ENCODE assay signal across 23 mouse cellular contexts in the genomic region with DNA sequence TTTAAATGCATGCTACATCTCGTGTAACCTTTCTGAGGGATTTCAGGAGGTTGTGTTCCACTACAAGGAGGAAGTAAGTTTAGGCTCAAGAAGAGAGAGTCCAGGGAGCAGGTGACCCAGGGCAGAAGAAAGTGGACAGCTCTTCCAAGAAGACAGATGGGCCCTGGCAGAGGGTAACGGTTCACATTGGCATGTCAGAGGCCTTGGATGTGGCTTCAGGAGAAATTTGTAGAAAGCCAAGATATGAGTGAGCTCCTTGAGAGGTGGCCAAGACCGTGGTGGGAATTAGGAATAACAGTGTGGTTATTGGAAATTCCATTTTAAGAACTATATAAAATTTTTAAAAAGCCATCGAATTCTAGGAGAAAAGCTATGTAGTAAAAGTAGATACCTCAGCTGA. TPM values are rescaled to one million over a fixed set of nuclear protein-coding genes. Genes with fewer than 3 reads are reported as not detected.
DNase-seq lines count a peak whose midpoint lies in the region; ATAC-seq and TF ChIP-seq lines count a peak whose summit lies in the region.
"Had no signal": no experiment of that assay in that cellular context is flagged by ENCODE, and none has a peak within 500 bp of the region (broad histone marks: within the 10 kb centered on the region; RNA-seq: fewer than 3 reads in every experiment).

No protein-coding gene starts in this region.

- TF ChIP-seq POLR2A in lung, adult 2 months (IDR thresholded peaks at IDR 0.05; ENCODE audit: borderline replicate concordance, extremely low read depth, low read depth, low read length) = no peak

- peaks cover 29% of the 10 kb centered on the region for H3K4me1 ChIP-seq in lung, embryonic 14.5 days (ENCODE audit: insufficient read depth)
- peaks cover 12% of the 10 kb centered on the region for H3K4me1 ChIP-seq in lung, adult 2 months (ENCODE audit: control insufficient read depth, insufficient read depth, low read length)
- no peaks in the 10 kb centered on the region for H3K4me1 ChIP-seq in stomach, embryonic 15.5 days
- no peaks in the 10 kb centered on the region for H3K4me1 ChIP-seq in stomach, postnatal 0 days (replicated peaks; ENCODE audit: control insufficient read depth, insufficient read depth)
- H3K4me1 ChIP-seq: liver, embryonic 13.5 days had no signal

- TF ChIP-seq EP300 in stomach, postnatal 0 days (optimal IDR thresholded peaks at IDR 0.05) = no peak

- no peak for DNase-seq in gastrocnemius, adult 2 months
- DNase-seq in gastrocnemius, postnatal 14 days = no peak
- no peak for DNase-seq in lung, embryonic 14.5 days
- DNase-seq in lung, adult 2 months = no peak
- no peak for DNase-seq in stomach, postnatal 0 days (ENCODE audit: low spot score)
- no peak for DNase-seq in layer of hippocampus, adult 2 months (ENCODE audit: low spot score in 2 of 2)
- DNase-seq: adrenal gland, adult 8-10 months; cerebellum, adult 8-10 months; gastrocnemius, postnatal 25 days; kidney, adult 11 months; kidney, postnatal 36 days; liver, embryonic 13.5 days; lung, postnatal 14 days had no signal

- WGBS in lung, embryonic 14.5 days = 59% methylated on average over 4 of the region's 4 CpGs
- WGBS in lung, adult 2 months = 61% methylated on average over 4 of the region's 4 CpGs
- WGBS in stomach, embryonic 15.5 days = 61% methylated on average over 4 of the region's 4 CpGs
- 65% methylated on average over 4 of the region's 4 CpGs for WGBS in stomach, postnatal 0 days

- H3K27ac ChIP-seq in gastrocnemius, adult 2 months = peak overlapping the region; percentile 29; the same call in 1 of the 2 replicates
- peak overlapping the region; percentile 19; the same call in 1 of the 2 replicates for H3K27ac ChIP-seq in lung, embryonic 14.5 days (ENCODE audit: low read depth)
- 0 out of 2 replicates have a peak overlapping the region, but pooled peaks have one; percentile 60 for H3K27ac ChIP-seq in stomach, embryonic 15.5 days
- no peak overlapping the region for H3K27ac ChIP-seq in stomach, postnatal 0 days (replicated peaks)
- H3K27ac ChIP-seq in layer of hippocampus, adult 2 months = no peak overlapping the region
- H3K27ac ChIP-seq: embryonic facial prominence, embryonic 10.5 days; forebrain, embryonic 10.5 days; hindbrain, embryonic 10.5 days; hindbrain, postnatal 0 days; kidney, embryonic 15.5 days; liver, embryonic 13.5 days had no signal

- no peak overlapping the region for H3K4me3 ChIP-seq in gastrocnemius, adult 2 months
- no peak overlapping the region for H3K4me3 ChIP-seq in lung, embryonic 14.5 days (ENCODE audit: low read depth, low read length)
- no peak overlapping the region for H3K4me3 ChIP-seq in lung, adult 2 months (replicated peaks; ENCODE audit: extremely low read depth, low read depth, low read length)
- no peak overlapping the region for H3K4me3 ChIP-seq in stomach, embryonic 15.5 days (replicated peaks)
- H3K4me3 ChIP-seq in stomach, postnatal 0 days (ENCODE audit: low read depth, low read length) = no peak overlapping the region
- no peak overlapping the region for H3K4me3 ChIP-seq in layer of hippocampus, adult 2 months
- H3K4me3 ChIP-seq: embryonic facial prominence, embryonic 10.5 days; forebrain, embryonic 10.5 days; hindbrain, embryonic 10.5 days; kidney, embryonic 15.5 days; liver, embryonic 13.5 days had no signal

- no peak for TF ChIP-seq CTCF in gastrocnemius, adult 2 months (IDR thresholded peaks at IDR 0.05)
- no peak for TF ChIP-seq CTCF in lung, embryonic 14.5 days (IDR thresholded peaks at IDR 0.05; ENCODE audit: low read depth)
- no peak for TF ChIP-seq CTCF in lung, adult 2 months (IDR thresholded peaks at IDR 0.05; ENCODE audit: insufficient read depth, low read length)
- no peak for TF ChIP-seq CTCF in stomach, postnatal 0 days (IDR thresholded peaks at IDR 0.05; ENCODE audit: low read depth)
- TF ChIP-seq CTCF in layer of hippocampus, adult 2 months (conservative IDR thresholded peaks at IDR 0.05) = no peak

- H3K9ac ChIP-seq in lung, embryonic 14.5 days = no peak overlapping the region
- no peak overlapping the region for H3K9ac ChIP-seq in stomach, embryonic 15.5 days
- H3K9ac ChIP-seq in stomach, postnatal 0 days (ENCODE audit: low read length) = no peak overlapping the region
- H3K9ac ChIP-seq: kidney, embryonic 15.5 days; liver, embryonic 13.5 days had no signal

- no peaks in the 10 kb centered on the region for H3K36me3 ChIP-seq in lung, embryonic 14.5 days (ENCODE audit: insufficient read depth)
- H3K36me3 ChIP-seq in stomach, embryonic 15.5 days = no peaks in the 10 kb centered on the region
- no peaks in the 10 kb centered on the region for H3K36me3 ChIP-seq in stomach, postnatal 0 days (ENCODE audit: control insufficient read depth, insufficient read depth, low read length)
- H3K36me3 ChIP-seq: liver, embryonic 13.5 days had no signal

- intact Hi-C loops in gastrocnemius, adult 2 months (cut with DNase I) = no loop called here
- intact Hi-C loops in gastrocnemius, postnatal 14 days (cut with DNase I; ENCODE audit: low total_unique reads) = no loop called here

- no peaks in the 10 kb centered on the region for H3K9me3 ChIP-seq in lung, embryonic 14.5 days (ENCODE audit: low read depth, low read length)
- no peaks in the 10 kb centered on the region for H3K9me3 ChIP-seq in stomach, embryonic 15.5 days
- H3K9me3 ChIP-seq in stomach, postnatal 0 days (ENCODE audit: control insufficient read depth, low read length) = no peaks in the 10 kb centered on the region
- H3K9me3 ChIP-seq: embryonic facial prominence, embryonic 10.5 days; kidney, embryonic 15.5 days; liver, embryonic 13.5 days had no signal

- H3K27me3 ChIP-seq in lung, embryonic 14.5 days (ENCODE audit: insufficient read depth, low read length) = no peaks in the 10 kb centered on the region
- no peaks in the 10 kb centered on the region for H3K27me3 ChIP-seq in stomach, embryonic 15.5 days (replicated peaks)
- no peaks in the 10 kb centered on the region for H3K27me3 ChIP-seq in stomach, postnatal 0 days (ENCODE audit: control insufficient read depth, insufficient read depth, low read length)
- H3K27me3 ChIP-seq: kidney, embryonic 15.5 days; liver, embryonic 13.5 days had no signal

- H3K4me2 ChIP-seq in lung, embryonic 14.5 days = no peak overlapping the region
- no peak overlapping the region for H3K4me2 ChIP-seq in stomach, embryonic 15.5 days
- no peak overlapping the region for H3K4me2 ChIP-seq in stomach, postnatal 0 days (replicated peaks; ENCODE audit: low read depth)
- H3K4me2 ChIP-seq: kidney, embryonic 15.5 days; liver, embryonic 13.5 days had no signal

- ATAC-seq in lung, embryonic 14.5 days (ENCODE audit: insufficient read depth) = no peak
- ATAC-seq in stomach, embryonic 15.5 days (ENCODE audit: insufficient read depth, low FRiP score, low read depth) = no peak
- ATAC-seq in stomach, postnatal 0 days (ENCODE audit: low FRiP score, low TSS enrichment) = no peak
- ATAC-seq: activated CD4-positive, CD25-positive, alpha-beta regulatory T cell, adult 4 months; forebrain, embryonic 16.5 days; hindbrain, postnatal 0 days had no signal

RNA-seq across cellular contexts. Expression of gene Plekhh2, which starts 22.1 kb away (rescaled TPM):
- total RNA-seq in gastrocnemius, adult 2 months (2021) = 1 to 10 TPM in 1 of 2 experiments, under 1 TPM in 1; 0.77 to 1.7 TPM
- total RNA-seq in gastrocnemius, postnatal 14 days (2021) = 1 to 10 TPM; 3.6 to 3.8 TPM
- 11.1 and 13.0 TPM in 2 replicates for polyA plus RNA-seq in lung, embryonic 14.5 days (2014; fragmentation: Nextera tagmentation; extraction: Ambion mirVana)
- 8.0 and 12.1 TPM in 2 replicates for polyA plus RNA-seq in lung, adult 2 months (2012; rRNA removed)
- polyA plus RNA-seq in stomach, embryonic 15.5 days (2015; fragmentation: Nextera tagmentation; extraction: Ambion mirVana) = 7.8 and 10.1 TPM in 2 replicates
- 2.3 and 2.4 TPM in 2 replicates for polyA plus RNA-seq in stomach, postnatal 0 days (2015; fragmentation: Nextera tagmentation; extraction: Ambion mirVana)
- 1 to 10 TPM; 5.2 to 5.8 TPM for total RNA-seq in layer of hippocampus, adult 2 months (2021)
- total RNA-seq: megakaryocyte-erythroid progenitor cell, adult 5-6 weeks; neutrophil, adult 5-6 weeks had no signal

Comparison
In these comparisons a context has a peak if more than half of its experiments do, and no peak if none do; other contexts are left out.
1. H3K27ac ChIP-seq: peak in gastrocnemius, adult 2 months (single experiment), lung, embryonic 14.5 days (single experiment) and stomach, embryonic 15.5 days (single experiment); none in stomach, postnatal 0 days (single experiment) and layer of hippocampus, adult 2 months (single experiment).